Mouse (Mus musculus) induced T-regulatory cell, adult 2 months (primary cell): ENCODE measurements at regions not wholly inside any gene's neighbourhood (a gene's known extent, or its start where the extent isn't known, plus 50 kb on each side); places are given as distances from the start of the nearest gene placed in this dataset.
A peak's percentile ranks its signal among the peaks of the same experiment; 100 is the strongest.

Experiments
- DNase-seq: peaks from one replicate; pipeline ENCODE4 v3.0.0-alpha.2; 2012; ENCODE audit warnings: low read depth

GRCm38 (mm10) chr10:51792030-51792429 lies 114.5 kb downstream of the Rfx6 start:
- peak; percentile 36 for DNase-seq

- no peak for DNase-seq
Measured at GRCm38 (mm10) chr10:51793876-51794275, 116.3 kb downstream of the Rfx6 start.

- no peak for DNase-seq
Measured at GRCm38 (mm10) chr10:51816626-51817025, 139.1 kb downstream of the Rfx6 start.

- no peak for DNase-seq
Measured at GRCm38 (mm10) chr10:51823900-51824299, 146.3 kb downstream of the Rfx6 start.

GRCm38 (mm10) chr10:51826431-51826964 lies 148.9 kb downstream of the Rfx6 start:
- DNase-seq = no peak

GRCm38 (mm10) chr10:51832459-51832858 lies 154.9 kb downstream of the Rfx6 start:
- DNase-seq = no peak

GRCm38 (mm10) chr10:51843099-51843498 lies 165.5 kb downstream of the Rfx6 start:
- no peak for DNase-seq

- no peak for DNase-seq
Measured at GRCm38 (mm10) chr10:51846287-51846686, 168.7 kb downstream of the Rfx6 start.

GRCm38 (mm10) chr10:51869409-51869808 lies 152.9 kb upstream of the Vgll2 start:
- DNase-seq = no peak

GRCm38 (mm10) chr10:51911066-51911691 lies 111.1 kb upstream of the Vgll2 start:
- DNase-seq = no peak

- no peak for DNase-seq
Measured at GRCm38 (mm10) chr10:51912096-51912495, 110.2 kb upstream of the Vgll2 start.

GRCm38 (mm10) chr10:51926644-51927043 lies 95.7 kb upstream of the Vgll2 start:
- DNase-seq = no peak

- DNase-seq = no peak
Measured at GRCm38 (mm10) chr10:51929341-51929740, 93.0 kb upstream of the Vgll2 start.

GRCm38 (mm10) chr10:51930266-51930665 lies 92.0 kb upstream of the Vgll2 start:
- no peak for DNase-seq

- no peak for DNase-seq
Measured at GRCm38 (mm10) chr10:51930696-51931095, 91.6 kb upstream of the Vgll2 start.

- no peak for DNase-seq
Measured at GRCm38 (mm10) chr10:51935482-51935881, 86.8 kb upstream of the Vgll2 start.

GRCm38 (mm10) chr10:51941192-51941591 lies 81.1 kb upstream of the Vgll2 start:
- DNase-seq = no peak

- DNase-seq = no peak
Measured at GRCm38 (mm10) chr10:51945701-51946100, 76.6 kb upstream of the Vgll2 start.

GRCm38 (mm10) chr10:51946189-51946588 lies 76.1 kb upstream of the Vgll2 start:
- DNase-seq = no peak

GRCm38 (mm10) chr10:51946881-51947280 lies 75.4 kb upstream of the Vgll2 start:
- DNase-seq = no peak

GRCm38 (mm10) chr10:51950016-51950415 lies 72.3 kb upstream of the Vgll2 start:
- no peak for DNase-seq

GRCm38 (mm10) chr10:51952021-51952420 lies 70.3 kb upstream of the Vgll2 start:
- DNase-seq = no peak

GRCm38 (mm10) chr10:51956493-51956892 lies 65.8 kb upstream of the Vgll2 start:
- no peak for DNase-seq

- no peak for DNase-seq
Measured at GRCm38 (mm10) chr10:51961497-51961896, 60.8 kb upstream of the Vgll2 start.
